ENCODE assay signal across 8 mouse cellular contexts in genomic region chr9:119984536-119985011, GRCm38 (mm10). TPM values are rescaled to one million over a fixed set of nuclear protein-coding genes. Genes with fewer than 3 reads are reported as not detected.
DNase-seq lines count a peak whose midpoint lies in the region; ATAC-seq lines count a peak whose summit lies in the region.

TSS of gene Csrnp1 (minus strand) at chr9:119984658.

- H3K27ac ChIP-seq in forebrain, embryonic 14.5 days (ENCODE audit: low read depth, low read length) = no peak within 1 kb of the TSS
- H3K27ac ChIP-seq in intestine, embryonic 16.5 days (ENCODE audit: low read length) = peak within 1 kb of the TSS; percentile 76
- peak within 1 kb of the TSS; percentile 80 for H3K27ac ChIP-seq in midbrain, embryonic 10.5 days (replicated peaks)

- peak within 1 kb of the TSS; percentile 52 for H3K4me3 ChIP-seq in forebrain, embryonic 14.5 days (ENCODE audit: low read depth, low read length)
- peak within 1 kb of the TSS; percentile 74 for H3K4me3 ChIP-seq in intestine, embryonic 16.5 days (ENCODE audit: low read length)
- H3K4me3 ChIP-seq in midbrain, embryonic 10.5 days = peak within 1 kb of the TSS; percentile 69

- H3K4me2 ChIP-seq in forebrain, embryonic 14.5 days (ENCODE audit: low read length) = peak within 1 kb of the TSS; percentile 92
- H3K4me2 ChIP-seq in intestine, embryonic 16.5 days (ENCODE audit: low read depth, low read length) = peak within 1 kb of the TSS; percentile 93

- ATAC-seq in forebrain, embryonic 14.5 days = no peak
- ATAC-seq in intestine, embryonic 16.5 days = no peak

- H3K36me3 ChIP-seq in forebrain, embryonic 14.5 days (ENCODE audit: control insufficient read depth, insufficient read depth, low read length) = no peaks in the 10 kb centered on the region
- no peaks in the 10 kb centered on the region for H3K36me3 ChIP-seq in intestine, embryonic 16.5 days (ENCODE audit: control insufficient read depth, insufficient read depth, low read length)
- H3K36me3 ChIP-seq in midbrain, embryonic 10.5 days = no peaks in the 10 kb centered on the region

- no peak for DNase-seq in layer of hippocampus, postnatal 25 days (ENCODE audit: extremely low spot score in 1 of 2, low spot score in 1 of 2)
- DNase-seq in layer of hippocampus, postnatal 14 days (ENCODE audit: low spot score in 2 of 2) = no peak
- peak; percentile 68 to 84 for DNase-seq in adrenal gland, adult (ENCODE audit: inconsistent age in 2 of 2, low spot score in 1 of 2)
- no peak for DNase-seq in forebrain, embryonic 14.5 days (ENCODE audit: low spot score)
- peak; percentile 52 for DNase-seq in midbrain, embryonic 10.5 days (ENCODE audit: low spot score)
- DNase-seq in yolk sac, embryonic 10.5 days (ENCODE audit: low spot score) = peak; percentile 93
- no peak for DNase-seq in spleen, postnatal 4 days (ENCODE audit: low spot score in 2 of 2)

- H3K4me1 ChIP-seq in forebrain, embryonic 14.5 days (ENCODE audit: control insufficient read depth, insufficient read depth, low read length) = peaks cover 23% of the 10 kb centered on the region
- peaks cover 43% of the 10 kb centered on the region for H3K4me1 ChIP-seq in intestine, embryonic 16.5 days (ENCODE audit: control insufficient read depth, insufficient read depth, low read length)
- peaks cover 55% of the 10 kb centered on the region for H3K4me1 ChIP-seq in midbrain, embryonic 10.5 days

- H3K9me3 ChIP-seq in forebrain, embryonic 14.5 days (replicated peaks; ENCODE audit: control insufficient read depth, low read length) = no peaks in the 10 kb centered on the region
- no peaks in the 10 kb centered on the region for H3K9me3 ChIP-seq in intestine, embryonic 16.5 days (ENCODE audit: control insufficient read depth, low read length)
- no peaks in the 10 kb centered on the region for H3K9me3 ChIP-seq in midbrain, embryonic 10.5 days (replicated peaks)

- H3K27me3 ChIP-seq in forebrain, embryonic 14.5 days (replicated peaks; ENCODE audit: control insufficient read depth, insufficient read depth, low read length) = 0 out of 2 replicates have a peak, but pooled peaks cover 4% of the 10 kb centered on the region
- no peaks in the 10 kb centered on the region for H3K27me3 ChIP-seq in intestine, embryonic 16.5 days (replicated peaks; ENCODE audit: control insufficient read depth, insufficient read depth, low read length)
- H3K27me3 ChIP-seq in midbrain, embryonic 10.5 days (ENCODE audit: low read depth, poor library complexity, severe bottlenecking) = peaks cover 30% of the 10 kb centered on the region; the same call in 1 of the 2 replicates

- peak within 1 kb of the TSS; percentile 66 for H3K9ac ChIP-seq in forebrain, embryonic 14.5 days (ENCODE audit: low read length)
- peak within 1 kb of the TSS; percentile 84 for H3K9ac ChIP-seq in intestine, embryonic 16.5 days (ENCODE audit: low read depth, low read length)

- WGBS in forebrain, embryonic 14.5 days = 11% methylated on average over 14 of the region's 14 CpGs
- 13% methylated on average over 14 of the region's 14 CpGs for WGBS in intestine, embryonic 16.5 days
- 4% methylated on average over 14 of the region's 14 CpGs for WGBS in midbrain, embryonic 10.5 days

RNA-seq across cellular contexts. Expression of gene Csrnp1, which starts in this region (rescaled TPM):
- 10 to 100 TPM; 14.5 to 15.9 TPM for total RNA-seq in layer of hippocampus, postnatal 25 days (2021)
- 10 to 100 TPM in 1 of 2 experiments, 1 to 10 TPM in 1; 8.9 to 11.9 TPM for total RNA-seq in layer of hippocampus, postnatal 14 days (2021)
- 1.1 and 1.4 TPM in 2 replicates for polyA plus RNA-seq in forebrain, embryonic 14.5 days (2014; fragmentation: Nextera tagmentation; extraction: Ambion mirVana)
- polyA plus RNA-seq in intestine, embryonic 16.5 days (2015; fragmentation: Nextera tagmentation; extraction: Ambion mirVana) = 5.0 and 5.1 TPM in 2 replicates
- 1.9 and 2.7 TPM in 2 replicates for polyA plus RNA-seq in midbrain, embryonic 10.5 days (2016; fragmentation: Nextera tagmentation; extraction: Ambion mirVana)

Comparison
In these comparisons a context has a peak if more than half of its experiments do, and no peak if none do; other contexts are left out.
1. DNase-seq: peak in adrenal gland, adult (2 of 2), midbrain, embryonic 10.5 days (single experiment) and yolk sac, embryonic 10.5 days (single experiment); none in layer of hippocampus, postnatal 25 days (0 of 2), layer of hippocampus, postnatal 14 days (0 of 2), forebrain, embryonic 14.5 days (single experiment) and spleen, postnatal 4 days (0 of 2).
2. Peak in every context shown above with its lines, with median percentiles within 50 percentile points of each other: H3K4me3 ChIP-seq.